Comparison of ENCODE assay signal across 10 mouse cellular contexts in the genomic region with DNA sequence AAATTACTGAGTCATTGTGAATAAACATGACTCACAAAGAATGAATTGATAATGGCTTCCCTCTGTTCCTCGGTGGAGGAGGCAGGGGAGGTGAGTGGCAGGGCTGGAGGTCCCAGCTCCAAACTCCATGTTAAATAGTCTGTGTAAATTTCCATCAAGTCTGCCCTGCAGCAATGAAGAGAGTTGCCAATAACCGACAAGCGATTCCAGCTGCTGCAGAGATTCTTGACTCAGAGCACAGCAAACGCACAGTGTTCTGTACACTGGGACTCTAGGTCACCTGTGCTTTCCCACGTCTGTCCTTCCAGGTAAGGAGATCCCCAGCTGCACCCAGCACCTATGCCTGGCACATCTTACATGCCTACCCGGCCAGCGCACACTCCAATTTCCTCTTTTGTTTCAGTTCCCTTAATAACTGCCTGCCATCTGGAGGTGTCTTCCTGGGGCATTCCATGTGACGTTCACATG. TPM values are rescaled to one million over a fixed set of nuclear protein-coding genes. Genes with fewer than 3 reads are reported as not detected.
A peak's percentile ranks its signal among the peaks of the same experiment; 100 is the strongest.
DNase-seq lines count a peak whose midpoint lies in the region; ATAC-seq and TF ChIP-seq lines count a peak whose summit lies in the region.
"Had no signal": no experiment of that assay in that cellular context is flagged by ENCODE, and none has a peak within 500 bp of the region (broad histone marks: within the 10 kb centered on the region; RNA-seq: fewer than 3 reads in every experiment).

No protein-coding gene starts in this region.

- ATAC-seq in hindbrain, postnatal 0 days: peak; percentile 58

- no peak overlapping the region for H3K4me2 ChIP-seq in hindbrain, postnatal 0 days (ENCODE audit: low read depth, low read length)
- H3K4me2 ChIP-seq: heart, embryonic 11.5 days had no signal

- no peak overlapping the region for H3K9ac ChIP-seq in hindbrain, postnatal 0 days (replicated peaks; ENCODE audit: low read length)

- no peak for TF ChIP-seq CTCF in hindbrain, postnatal 0 days (IDR thresholded peaks at IDR 0.05; ENCODE audit: low read depth)

- H3K9me3 ChIP-seq in hindbrain, postnatal 0 days (ENCODE audit: low read length): no peaks in the 10 kb centered on the region

- peak overlapping the region; percentile 51; the same call in 1 of the 2 replicates for H3K27ac ChIP-seq in hindbrain, postnatal 0 days

- no peaks in the 10 kb centered on the region for H3K4me1 ChIP-seq in hindbrain, postnatal 0 days (ENCODE audit: insufficient read depth, low read length)

- no peaks in the 10 kb centered on the region for H3K27me3 ChIP-seq in hindbrain, postnatal 0 days (ENCODE audit: insufficient read depth, low read length)

- intact Hi-C loops in heart, postnatal 25 days (cut with DNase I): no loop called here

- WGBS in hindbrain, postnatal 0 days: 56% methylated on average over 8 of the region's 8 CpGs

- no peak overlapping the region for H3K4me3 ChIP-seq in hindbrain, postnatal 0 days (ENCODE audit: low read length)

- H3K36me3 ChIP-seq in hindbrain, postnatal 0 days (ENCODE audit: insufficient read depth, low read length): peaks cover 4% of the 10 kb centered on the region; the same call in 1 of the 2 replicates

- DNase-seq in heart, adult 11 months: peak; percentile 91
- DNase-seq in heart, adult 8-10 months (ENCODE audit: low spot score): no peak
- peak; percentile 34 for DNase-seq in 3134 (ENCODE audit: extremely low read depth, insufficient read length, low spot score)
- DNase-seq in brain, adult 2 months (ENCODE audit: low read depth, low spot score): peak; percentile 76
- peak; percentile 13 for DNase-seq in hindbrain, postnatal 0 days (ENCODE audit: low spot score)
- DNase-seq in heart, postnatal 25 days (ENCODE audit: low spot score): no peak
- DNase-seq in right cerebral cortex, postnatal 14 days: no peak
- DNase-seq in lung, postnatal 36 days: no peak
- DNase-seq: lung, postnatal 14 days had no signal

RNA-seq across cellular contexts. Expression of a gene that starts 44.3 kb away (rescaled TPM):
- total RNA-seq in heart, adult 8-10 months (2022): 10 to 100 TPM in 3 of 4 experiments, 1 to 10 TPM in 1; 9.2 to 11.0 (median 10.6) TPM
- 45.4 and 53.7 TPM in 2 replicates for total RNA-seq in hindbrain, postnatal 0 days (2014; rRNA removed)
- polyA plus RNA-seq in hindbrain, postnatal 0 days (2015; fragmentation: Nextera tagmentation; extraction: Ambion mirVana): 26.2 and 27.3 TPM in 2 replicates
- 10 to 100 TPM; 12.9 to 14.0 TPM for total RNA-seq in heart, postnatal 25 days (2021)

Comparison
In these comparisons a context has a peak if more than half of its experiments do, and no peak if none do; other contexts are left out.
1. DNase-seq: peak in heart, adult 11 months (single experiment), 3134 (single experiment), brain, adult 2 months (single experiment) and hindbrain, postnatal 0 days (single experiment); none in heart, adult 8-10 months (single experiment), heart, postnatal 25 days (single experiment), right cerebral cortex, postnatal 14 days (single experiment) and lung, postnatal 36 days (single experiment).